Mouse (Mus musculus) layer of hippocampus, adult 9-11 months (tissue): ENCODE results near the gene Pfkm.

Experiments
- DNase-seq: peaks from one replicate; pipeline ENCODE4 v3.0.0; 2022

Pfkm gene

GRCm38 (mm10) chr15:98177320-98177719 is 84.9 kb downstream of the Pfkm start:
- DNase-seq: no peak

DNA sequence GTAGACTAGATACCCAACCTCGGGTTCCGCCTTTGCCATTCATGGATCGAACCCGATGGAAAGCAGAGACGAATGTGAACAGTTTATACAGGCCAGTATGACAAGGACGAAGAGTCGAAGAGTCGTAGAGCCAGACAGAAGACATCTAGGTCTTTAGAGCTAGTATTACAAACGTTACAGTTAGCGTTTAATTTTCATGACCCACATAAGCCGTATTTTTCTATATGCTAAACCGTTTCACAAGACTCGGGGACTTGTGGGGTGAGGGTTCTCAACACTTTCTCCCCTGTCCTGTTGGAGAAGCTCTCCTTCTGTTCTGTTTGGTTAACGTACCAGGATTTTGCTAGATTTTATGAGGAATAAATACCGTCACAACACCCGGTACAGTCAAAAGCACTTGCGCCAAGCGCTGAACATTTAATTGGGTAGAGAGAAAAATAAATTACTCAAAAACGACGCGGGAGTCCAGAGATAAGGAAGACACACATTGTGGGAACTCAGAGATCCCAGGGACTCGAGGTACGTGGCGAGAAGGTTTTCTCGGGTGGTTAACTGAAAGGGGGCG is 88.3 kb downstream of the Pfkm start:
- DNase-seq: no peak

- DNase-seq: peak; percentile 93
Measured at GRCm38 (mm10) chr15:98181132-98181711, 88.8 kb downstream of the Pfkm start.
